Mouse (Mus musculus) bone marrow, adult 2 months (tissue): Measurements from ENCODE around the gene Rubcnl. TPM values are rescaled to one million over a fixed set of nuclear protein-coding genes. Genes with fewer than 3 reads are reported as not detected.

Experiments used
- H3K27ac ChIP-seq: fragments of 200-500 bp; 2 replicates; pipeline ENCODE4 v1.5.1; 2012; ENCODE audit warnings: low read depth, mild to moderate bottlenecking, control low read depth, inconsistent platforms, low read length; ENCODE audit not compliant: control insufficient read depth, poor library complexity, insufficient read depth
- H3K4me1 ChIP-seq: fragments of 200-500 bp; 2 replicates; pipeline ENCODE4 v1.6.1; 2011; ENCODE audit warnings: low read length; ENCODE audit not compliant: control insufficient read depth, insufficient read depth
- H3K4me3 ChIP-seq: fragments of 200-500 bp; replicated peaks from 2 replicates; pipeline ENCODE3; 2011; ENCODE audit warnings: mild to moderate bottlenecking, low read depth, low read length, control low read depth; ENCODE audit not compliant: control insufficient read depth
- CTCF ChIP-seq: fragments of 200-500 bp; IDR thresholded peaks from 2 replicates; pipeline ENCODE4 v1.5.1; 2011; ENCODE audit warnings: low read length, control low read depth; ENCODE audit not compliant: control insufficient read depth, insufficient read depth
- POLR2A ChIP-seq: fragments of 200-500 bp; IDR thresholded peaks from 2 replicates; pipeline ENCODE4 v1.6.1; 2011; ENCODE audit warnings: low read depth, mild to moderate bottlenecking, control low read depth, low read length, borderline replicate concordance; ENCODE audit not compliant: control insufficient read depth
- WGBS: fragments of 180-500 bp; shearing (Covaris S2); methylation state at CpG from one replicate; pipeline ENCODE4 v1.1.7; 2018; 5-methylcytosine and 5-hydroxymethylcytosine counted together
- polyA plus RNA-seq: library from polyadenylated mRNA; stranded (reverse); fragments of >200 nt; gene quantifications from 2 replicates; pipeline ENCODE4 v1.2.4, GENCODE M21; 2011; ENCODE audit warnings: low replicate concordance; ENCODE audit not compliant: missing spikeins, insufficient read depth, insufficient read length

Rubcnl gene
- polyA plus RNA-seq, result 8.8 and 14.0 TPM in 2 replicates

DNA sequence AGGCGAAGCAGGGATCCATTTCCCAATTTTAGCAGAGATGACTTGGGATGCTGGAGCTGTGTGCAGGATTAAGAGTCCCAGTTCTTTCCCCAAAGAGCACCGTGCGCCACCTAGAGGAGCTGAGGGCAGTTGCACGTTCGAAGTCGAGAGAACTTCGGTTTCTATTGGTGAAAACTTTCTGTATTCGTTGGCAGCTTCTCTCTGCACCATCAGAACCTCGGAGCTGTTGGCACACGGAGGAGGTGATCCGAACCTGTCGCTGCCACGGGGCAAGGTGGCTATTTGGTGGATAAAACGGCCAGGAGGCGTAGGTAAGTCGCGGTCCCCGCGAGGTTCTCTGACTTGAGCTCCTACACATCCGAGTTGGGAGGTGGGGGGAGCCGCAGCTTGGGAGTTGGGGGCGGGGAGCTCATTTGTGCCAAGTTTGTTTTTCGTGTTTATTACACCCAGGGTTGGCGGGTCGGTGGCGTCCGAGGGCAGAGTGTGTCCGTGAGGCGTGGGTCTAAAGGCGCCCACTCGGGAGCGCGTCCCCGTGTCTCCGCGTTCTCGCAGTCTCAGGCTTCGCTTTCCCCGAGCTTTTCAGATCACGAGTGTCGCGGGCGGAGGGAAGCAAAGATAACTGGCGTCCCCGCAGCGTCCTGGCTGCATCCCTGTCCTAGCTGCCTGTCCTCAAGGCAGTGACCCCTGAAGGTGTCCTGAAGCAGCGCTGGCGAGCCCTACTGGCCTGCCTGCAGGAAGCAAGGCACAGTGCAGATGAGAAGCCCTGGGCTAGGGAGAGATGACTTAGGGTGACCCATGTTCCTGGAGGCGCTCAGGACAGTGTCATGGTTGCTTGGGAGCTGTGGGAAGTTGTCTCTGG lies at the start of gene Rubcnl:
TSS of gene Rubcnl (plus strand) at position 172 of the 859 bp plus-strand sequence.
- Histone ChIP-seq H3K27ac (peak within 1 kb of the TSS; percentile 76), H3K4me1 (peaks cover 4% of the 10 kb centered on the region; the same call in 1 of the 2 replicates), H3K4me3 (peak within 1 kb of the TSS; percentile 81)
- WGBS, result under 1% methylated on average over 49 of the region's 49 CpGs
- peak; percentile 86 for TF ChIP-seq CTCF
- peak; percentile 53; the same call in 1 of the 2 replicates for TF ChIP-seq POLR2A

DNA sequence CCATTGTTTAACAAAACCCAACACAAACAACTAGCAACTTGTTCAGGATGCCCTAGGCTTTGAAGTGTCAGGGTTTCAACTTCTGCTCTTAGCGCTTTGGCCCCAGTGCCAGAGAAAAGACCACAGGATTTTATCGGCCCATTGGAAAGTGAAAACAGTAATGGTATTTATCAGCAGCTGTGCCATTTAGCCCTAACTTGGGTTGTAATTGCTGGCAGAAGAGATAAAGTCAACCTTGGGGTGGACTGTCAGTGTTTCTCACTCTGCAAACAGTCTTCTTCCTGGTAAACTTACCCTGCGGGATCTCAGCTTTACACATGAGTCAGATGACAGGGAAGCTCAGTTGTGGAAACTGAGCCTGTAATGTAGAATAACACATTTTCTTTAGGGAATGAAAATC lies 43.6 kb upstream of the Rubcnl start:
- Histone ChIP-seq H3K4me1 (peaks cover 4% of the 10 kb centered on the region; the same call in 1 of the 2 replicates), H3K4me3 (no peak overlapping the region), H3K27ac (no peak overlapping the region)
- 35% methylated on average over 3 of the region's 3 CpGs for WGBS
- TF ChIP-seq CTCF (no peak), POLR2A (no peak)

DNA sequence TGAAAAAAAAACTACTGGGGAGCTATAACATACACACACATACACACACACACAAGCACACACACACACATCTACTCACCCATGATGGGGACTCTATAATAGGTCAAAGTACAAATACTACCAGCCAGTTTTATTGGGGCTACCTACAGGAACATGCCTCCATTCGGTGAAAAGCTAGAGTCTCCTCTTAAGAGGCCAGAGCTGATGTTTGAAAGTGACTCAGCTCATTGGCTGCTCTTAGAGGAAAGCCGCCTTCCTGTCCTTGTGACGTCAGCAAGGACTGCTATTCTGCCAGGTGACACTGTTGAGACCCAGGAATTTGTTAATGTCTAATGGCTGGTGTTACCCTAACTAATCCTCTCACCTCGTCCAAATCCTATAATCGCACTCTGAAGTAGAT lies 43.1 kb upstream of the Rubcnl start:
- Histone ChIP-seq H3K27ac (no peak overlapping the region), H3K4me3 (no peak overlapping the region), H3K4me1 (peaks cover 4% of the 10 kb centered on the region; the same call in 1 of the 2 replicates)
- WGBS, result 58% methylated on average over 5 of the region's 5 CpGs
- TF ChIP-seq CTCF (no peak), POLR2A (no peak)

DNA sequence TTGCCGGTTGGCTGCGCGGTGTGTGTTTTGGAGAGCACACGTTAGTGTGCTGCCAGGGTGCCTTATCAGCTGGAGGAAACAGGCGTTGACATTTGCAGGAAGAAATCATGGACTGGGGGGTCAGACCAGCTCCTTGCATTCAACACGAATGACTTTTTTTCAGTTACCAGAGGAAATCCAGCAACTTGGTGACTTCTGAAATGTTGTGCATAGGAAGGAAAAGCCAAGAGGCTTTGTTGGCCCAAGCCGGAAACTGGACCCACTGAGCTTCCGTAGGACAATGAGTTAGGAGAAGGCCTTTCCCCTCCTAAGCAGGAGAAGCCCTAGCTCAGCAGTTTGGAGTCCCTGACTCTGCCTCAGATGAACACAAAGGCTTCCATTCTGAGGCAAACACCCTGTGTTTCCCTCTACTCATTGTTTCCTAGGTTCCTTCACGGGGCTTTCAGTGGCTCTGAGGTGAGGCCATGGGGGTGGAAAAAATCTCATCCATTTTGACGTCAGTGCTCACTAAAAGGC lies 41.6 kb upstream of the Rubcnl start:
- no peak overlapping the region for H3K4me3 ChIP-seq
- peaks cover 4% of the 10 kb centered on the region; the same call in 1 of the 2 replicates for H3K4me1 ChIP-seq
- WGBS, result 20% methylated on average over 10 of the region's 10 CpGs
- TF ChIP-seq CTCF, result no peak
- TF ChIP-seq POLR2A, result no peak
- H3K27ac ChIP-seq, result no peak overlapping the region

DNA sequence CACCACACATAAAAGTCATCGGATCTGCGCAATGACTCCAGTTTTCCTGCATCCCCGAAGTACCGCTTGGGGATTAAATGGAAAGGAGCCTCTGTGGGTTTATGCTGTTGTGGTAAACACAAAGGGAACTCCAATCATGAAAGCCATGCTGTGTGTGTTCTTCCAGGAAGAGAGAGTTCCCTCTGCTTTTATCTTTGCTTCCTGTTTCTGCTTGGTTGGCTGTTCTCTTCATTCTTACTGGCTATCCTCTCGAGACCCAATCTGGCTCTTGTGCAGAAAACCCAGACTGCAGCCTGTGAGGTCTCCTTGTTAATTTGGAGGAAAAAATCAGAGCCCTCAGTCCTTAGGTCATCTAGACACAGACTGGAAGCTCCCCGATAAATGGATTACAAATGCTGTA lies 38.9 kb upstream of the Rubcnl start:
- TF ChIP-seq CTCF (no peak), POLR2A (no peak)
- Histone ChIP-seq H3K27ac (no peak overlapping the region), H3K4me3 (no peak overlapping the region), H3K4me1 (peaks cover 4% of the 10 kb centered on the region; the same call in 1 of the 2 replicates)
- 40% methylated on average over 6 of the region's 6 CpGs for WGBS

DNA sequence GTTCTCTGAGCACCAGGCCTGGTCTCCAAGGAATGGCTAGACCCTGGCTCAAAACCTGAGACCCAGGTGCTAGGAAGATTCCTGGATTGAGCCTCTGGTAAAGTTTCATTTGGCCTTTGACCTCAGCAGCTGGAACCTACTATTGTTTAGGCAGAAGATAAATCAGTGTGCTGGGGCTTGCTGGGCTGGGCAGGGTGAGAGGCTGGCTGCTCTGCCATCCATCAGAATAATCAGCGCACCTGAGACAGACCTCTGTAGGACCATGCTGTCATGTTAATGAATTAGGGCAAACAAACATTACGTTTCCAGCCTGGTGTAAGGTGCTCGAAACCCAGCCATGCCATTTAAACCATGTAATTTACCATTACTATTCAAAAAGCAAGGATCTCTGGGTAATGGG lies 34.8 kb upstream of the Rubcnl start:
- peaks cover 4% of the 10 kb centered on the region; the same call in 1 of the 2 replicates for H3K4me1 ChIP-seq
- WGBS, result 90% methylated on average over 3 of the region's 3 CpGs
- H3K27ac ChIP-seq, result no peak overlapping the region
- no peak overlapping the region for H3K4me3 ChIP-seq
- no peak for TF ChIP-seq CTCF
- TF ChIP-seq POLR2A, result no peak

DNA sequence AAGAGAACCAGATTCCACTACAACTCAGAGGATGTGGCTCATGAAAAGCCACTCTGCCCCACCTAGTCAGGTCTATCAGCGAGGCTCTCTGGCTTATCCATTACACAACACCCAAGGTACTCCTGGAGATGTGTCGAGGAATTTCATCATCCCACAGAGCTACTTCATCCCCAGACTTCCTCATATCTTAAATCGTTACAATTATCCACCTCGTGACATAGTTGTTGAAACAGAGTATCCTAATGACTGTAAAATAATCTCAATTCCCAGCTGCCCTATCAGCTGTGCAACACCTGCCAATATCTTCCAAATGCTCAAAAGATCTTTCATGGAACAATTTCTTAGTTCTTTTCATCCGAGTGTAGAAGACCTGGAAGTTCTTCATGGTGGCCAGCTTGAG lies 32.7 kb upstream of the Rubcnl start:
- Histone ChIP-seq H3K27ac (no peak overlapping the region), H3K4me1 (no peaks in the 10 kb centered on the region; the same call in 1 of the 2 replicates), H3K4me3 (no peak overlapping the region)
- TF ChIP-seq POLR2A (no peak), CTCF (no peak)
- WGBS, result 30% methylated on average over 5 of the region's 5 CpGs

DNA sequence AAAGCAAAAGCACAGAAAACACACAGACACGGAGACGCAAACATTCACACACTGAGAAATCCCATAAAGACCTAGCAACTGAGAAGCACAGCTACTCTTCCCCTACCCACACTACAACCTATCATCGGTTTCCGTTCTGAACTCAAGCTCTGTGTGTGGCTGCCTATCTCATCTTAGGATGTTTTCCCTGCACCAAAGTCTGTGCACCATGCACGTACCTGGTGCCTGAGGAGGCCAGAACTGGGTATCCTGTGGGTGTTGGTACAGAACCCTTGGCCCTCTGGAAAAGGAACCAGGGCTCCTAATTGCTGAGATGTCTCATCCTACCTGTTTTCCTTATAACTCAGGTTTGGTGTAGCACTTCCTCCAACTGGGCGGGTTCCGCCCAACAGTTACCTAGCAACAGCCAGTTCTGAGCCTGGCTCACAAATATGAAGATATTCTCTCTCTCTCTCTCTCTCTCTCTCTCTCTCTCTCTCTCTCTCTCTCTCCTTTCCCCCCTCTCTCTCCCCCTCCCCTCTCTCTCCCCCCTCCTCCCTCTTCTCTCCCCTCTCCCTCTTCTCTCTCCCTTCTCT lies 30.9 kb upstream of the Rubcnl start:
- H3K27ac ChIP-seq, result no peak overlapping the region
- WGBS, result 58% methylated on average over 7 of the region's 7 CpGs
- H3K4me3 ChIP-seq, result no peak overlapping the region
- TF ChIP-seq POLR2A (no peak), CTCF (no peak)
- H3K4me1 ChIP-seq, result no peaks in the 10 kb centered on the region; the same call in 1 of the 2 replicates
